Mouse (Mus musculus): Measurements from ENCODE around the gene Gkap1. TPM values are rescaled to one million over a fixed set of nuclear protein-coding genes. Genes with fewer than 3 reads are reported as not detected.

The Gkap1 gene
- polyA plus RNA-seq (2015; fragmentation: Nextera tagmentation; extraction: Ambion mirVana): 35.1 and 38.8 TPM in 2 replicates

GRCm38 (mm10) chr13:58275599-58275998, at the start of gene Gkap1:
Gene Gkap1, minus strand, starts transcription at chr13:58275699.
- Histone ChIP-seq H3K27me3 (no peaks in the 10 kb centered on the region), H3K4me3 (peak within 1 kb of the TSS; percentile 86), H3K36me3 (no peaks in the 10 kb centered on the region), H3K4me2 (peak within 1 kb of the TSS; percentile 68), H3K27ac (replicated peaks) (peak within 1 kb of the TSS; percentile 84), H3K4me1 (replicated peaks) (peaks cover 21% of the 10 kb centered on the region), H3K9ac (peak within 1 kb of the TSS; percentile 83), H3K9me3 (no peaks in the 10 kb centered on the region)
- WGBS: 75% methylated on average over 8 of the region's 8 CpGs
- ATAC-seq (ENCODE audit: low FRiP score, low read depth): no peak

- H3K4me1 ChIP-seq (replicated peaks): 0 out of 2 replicates have a peak, but pooled peaks cover 5% of the 10 kb centered on the region
- H3K9me3 ChIP-seq: no peaks in the 10 kb centered on the region
- no peak overlapping the region for H3K4me3 ChIP-seq
- H3K27ac ChIP-seq (replicated peaks): no peak overlapping the region
- H3K4me2 ChIP-seq: no peak overlapping the region
- no peaks in the 10 kb centered on the region for H3K27me3 ChIP-seq
- ATAC-seq (ENCODE audit: low FRiP score, low read depth): no peak
- no peak overlapping the region for H3K9ac ChIP-seq
- WGBS: 53% methylated on average over 2 of the region's 2 CpGs
- H3K36me3 ChIP-seq: no peaks in the 10 kb centered on the region
Measured at GRCm38 (mm10) chr13:58317768-58318167, 42.3 kb upstream of the Gkap1 start.

- H3K36me3 ChIP-seq: no peaks in the 10 kb centered on the region
- no peak overlapping the region for H3K4me2 ChIP-seq
- H3K9ac ChIP-seq: no peak overlapping the region
- no peaks in the 10 kb centered on the region for H3K27me3 ChIP-seq
- no peak overlapping the region for H3K27ac ChIP-seq (replicated peaks)
- ATAC-seq (ENCODE audit: low FRiP score, low read depth): no peak
- 65% methylated on average over 6 of the region's 6 CpGs for WGBS
- H3K4me3 ChIP-seq: no peak overlapping the region
- 0 out of 2 replicates have a peak, but pooled peaks cover 5% of the 10 kb centered on the region for H3K4me1 ChIP-seq (replicated peaks)
- no peaks in the 10 kb centered on the region for H3K9me3 ChIP-seq
Measured at GRCm38 (mm10) chr13:58314991-58315390, 39.5 kb upstream of the Gkap1 start.

GRCm38 (mm10) chr13:58313758-58314157, 38.3 kb upstream of the Gkap1 start:
- no peak overlapping the region for H3K4me3 ChIP-seq
- H3K9ac ChIP-seq: no peak overlapping the region
- H3K27me3 ChIP-seq: no peaks in the 10 kb centered on the region
- H3K4me1 ChIP-seq (replicated peaks): 0 out of 2 replicates have a peak, but pooled peaks cover 5% of the 10 kb centered on the region
- WGBS: 70% methylated on average over 3 of the region's 3 CpGs
- H3K4me2 ChIP-seq: no peak overlapping the region
- no peak for ATAC-seq (ENCODE audit: low FRiP score, low read depth)
- H3K36me3 ChIP-seq: no peaks in the 10 kb centered on the region
- H3K9me3 ChIP-seq: no peaks in the 10 kb centered on the region
- H3K27ac ChIP-seq (replicated peaks): no peak overlapping the region

GRCm38 (mm10) chr13:58311351-58311750, 35.9 kb upstream of the Gkap1 start:
- Histone ChIP-seq H3K9me3 (no peaks in the 10 kb centered on the region), H3K27me3 (no peaks in the 10 kb centered on the region), H3K4me2 (no peak overlapping the region), H3K27ac (replicated peaks) (no peak overlapping the region), H3K36me3 (no peaks in the 10 kb centered on the region), H3K9ac (no peak overlapping the region), H3K4me1 (replicated peaks) (no peaks in the 10 kb centered on the region), H3K4me3 (no peak overlapping the region)
- WGBS: 48% methylated on average over 3 of the region's 3 CpGs
- ATAC-seq (ENCODE audit: low FRiP score, low read depth): no peak

GRCm38 (mm10) chr13:58309499-58309898, 34.0 kb upstream of the Gkap1 start:
- no peaks in the 10 kb centered on the region for H3K4me1 ChIP-seq (replicated peaks)
- no peak overlapping the region for H3K9ac ChIP-seq
- no peak overlapping the region for H3K27ac ChIP-seq (replicated peaks)
- no peaks in the 10 kb centered on the region for H3K27me3 ChIP-seq
- no peak overlapping the region for H3K4me2 ChIP-seq
- H3K4me3 ChIP-seq: no peak overlapping the region
- WGBS: 62% methylated on average over 8 of the region's 8 CpGs
- no peak for ATAC-seq (ENCODE audit: low FRiP score, low read depth)
- H3K9me3 ChIP-seq: no peaks in the 10 kb centered on the region
- no peaks in the 10 kb centered on the region for H3K36me3 ChIP-seq

- Histone ChIP-seq H3K4me2 (no peak overlapping the region), H3K36me3 (no peaks in the 10 kb centered on the region), H3K27ac (replicated peaks) (no peak overlapping the region), H3K9me3 (no peaks in the 10 kb centered on the region), H3K4me1 (replicated peaks) (no peaks in the 10 kb centered on the region), H3K9ac (no peak overlapping the region), H3K4me3 (no peak overlapping the region), H3K27me3 (no peaks in the 10 kb centered on the region)
- no peak for ATAC-seq (ENCODE audit: low FRiP score, low read depth)
- 90% methylated on average over 5 of the region's 5 CpGs for WGBS
Measured at GRCm38 (mm10) chr13:58307453-58307852, 32.0 kb upstream of the Gkap1 start.

GRCm38 (mm10) chr13:58305230-58305629, 29.7 kb upstream of the Gkap1 start:
- WGBS: 90% methylated on average over 2 of the region's 2 CpGs
- no peak overlapping the region for H3K27ac ChIP-seq (replicated peaks)
- H3K4me2 ChIP-seq: no peak overlapping the region
- no peak for ATAC-seq (ENCODE audit: low FRiP score, low read depth)
- no peaks in the 10 kb centered on the region for H3K4me1 ChIP-seq (replicated peaks)
- no peaks in the 10 kb centered on the region for H3K27me3 ChIP-seq
- no peak overlapping the region for H3K9ac ChIP-seq
- H3K36me3 ChIP-seq: no peaks in the 10 kb centered on the region
- H3K4me3 ChIP-seq: no peak overlapping the region
- H3K9me3 ChIP-seq: no peaks in the 10 kb centered on the region

- WGBS: 75% methylated on average over 9 of the region's 9 CpGs
- no peaks in the 10 kb centered on the region for H3K27me3 ChIP-seq
Measured at GRCm38 (mm10) chr13:58302421-58303145, 27.1 kb upstream of the Gkap1 start.

GRCm38 (mm10) chr13:58301961-58302360, 26.5 kb upstream of the Gkap1 start:
- Histone ChIP-seq H3K4me3 (no peak overlapping the region), H3K4me1 (replicated peaks) (no peaks in the 10 kb centered on the region), H3K9ac (no peak overlapping the region), H3K36me3 (no peaks in the 10 kb centered on the region), H3K27me3 (no peaks in the 10 kb centered on the region), H3K27ac (replicated peaks) (no peak overlapping the region), H3K4me2 (no peak overlapping the region), H3K9me3 (no peaks in the 10 kb centered on the region)
- 93% methylated on average over 6 of the region's 6 CpGs for WGBS
- ATAC-seq (ENCODE audit: low FRiP score, low read depth): no peak

More at GRCm38 (mm10) chr13:58302421-58303145, 27.1 kb upstream of the Gkap1 start:
- Histone ChIP-seq H3K27ac (replicated peaks) (no peak overlapping the region), H3K4me3 (no peak overlapping the region), H3K36me3 (no peaks in the 10 kb centered on the region), H3K4me2 (no peak overlapping the region), H3K9me3 (no peaks in the 10 kb centered on the region), H3K4me1 (replicated peaks) (no peaks in the 10 kb centered on the region), H3K9ac (no peak overlapping the region)
- ATAC-seq (ENCODE audit: low FRiP score, low read depth): no peak

GRCm38 (mm10) chr13:58298756-58299155, 23.3 kb upstream of the Gkap1 start:
- Histone ChIP-seq H3K4me3 (no peak overlapping the region), H3K27ac (replicated peaks) (no peak overlapping the region), H3K9me3 (no peaks in the 10 kb centered on the region), H3K4me1 (replicated peaks) (no peaks in the 10 kb centered on the region), H3K4me2 (no peak overlapping the region), H3K36me3 (no peaks in the 10 kb centered on the region), H3K9ac (no peak overlapping the region), H3K27me3 (no peaks in the 10 kb centered on the region)
- 93% methylated on average over 3 of the region's 3 CpGs for WGBS
- ATAC-seq (ENCODE audit: low FRiP score, low read depth): no peak

GRCm38 (mm10) chr13:58295582-58295981, 20.1 kb upstream of the Gkap1 start:
- H3K4me3 ChIP-seq: no peak overlapping the region
- no peak overlapping the region for H3K4me2 ChIP-seq
- H3K4me1 ChIP-seq (replicated peaks): no peaks in the 10 kb centered on the region
- no peak for ATAC-seq (ENCODE audit: low FRiP score, low read depth)
- 88% methylated on average over 3 of the region's 3 CpGs for WGBS
- H3K27ac ChIP-seq (replicated peaks): no peak overlapping the region
- no peaks in the 10 kb centered on the region for H3K36me3 ChIP-seq
- H3K9me3 ChIP-seq: no peaks in the 10 kb centered on the region
- H3K9ac ChIP-seq: no peak overlapping the region
- no peaks in the 10 kb centered on the region for H3K27me3 ChIP-seq

GRCm38 (mm10) chr13:58292811-58293210, 17.3 kb upstream of the Gkap1 start:
- H3K27me3 ChIP-seq: no peaks in the 10 kb centered on the region
- WGBS: 10% methylated on average over 5 of the region's 5 CpGs

More at GRCm38 (mm10) chr13:58292811-58293210, 17.3 kb upstream of the Gkap1 start:
- H3K4me3 ChIP-seq: no peak overlapping the region
- H3K4me1 ChIP-seq (replicated peaks): no peaks in the 10 kb centered on the region
- no peak overlapping the region for H3K9ac ChIP-seq
- ATAC-seq (ENCODE audit: low FRiP score, low read depth): no peak
- H3K27ac ChIP-seq (replicated peaks): no peak overlapping the region
- no peak overlapping the region for H3K4me2 ChIP-seq
- no peaks in the 10 kb centered on the region for H3K9me3 ChIP-seq
- H3K36me3 ChIP-seq: no peaks in the 10 kb centered on the region

Data from hindbrain, embryonic 15.5 days (tissue).